Mouse (Mus musculus) stomach, postnatal 0 days (tissue): ENCODE data around the gene Rack1.

Experiments used
- CTCF ChIP-seq: IDR thresholded peaks from 2 replicates; pipeline ENCODE4 v1.5.1; 2016; ENCODE audit warnings: antibody characterized with exemption, low read depth, mild to moderate bottlenecking, moderate library complexity
- EP300 ChIP-seq: optimal IDR thresholded peaks from 2 replicates; pipeline ENCODE3; 2016; ENCODE audit warnings: antibody characterized with exemption

DNA sequence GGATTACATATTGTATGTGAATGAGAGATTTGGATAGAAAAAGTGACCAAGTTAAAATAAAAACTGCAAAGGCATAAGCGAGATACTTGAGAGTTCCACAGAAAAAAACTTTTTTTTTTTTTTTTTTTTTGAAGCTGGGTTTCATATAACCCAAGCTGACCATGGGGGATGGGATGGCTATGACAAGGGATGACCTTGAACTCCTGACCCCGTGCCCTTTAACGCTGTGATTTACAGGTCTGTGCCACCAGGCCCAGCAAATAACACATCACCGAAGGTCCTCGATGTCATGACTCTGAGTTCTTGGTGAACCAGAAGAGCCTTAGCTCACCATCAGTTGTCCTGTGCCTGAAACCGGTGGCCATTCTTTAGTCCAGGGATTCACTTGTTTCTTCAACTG is 35.8 kb downstream of the Rack1 start:
- TF ChIP-seq EP300 (no peak), CTCF (no peak)
